Mouse (Mus musculus) MEL (cell line): ENCODE data around the gene Got1. TPM values are rescaled to one million over a fixed set of nuclear protein-coding genes. Genes with fewer than 3 reads are reported as not detected.
A peak's percentile ranks its signal among the peaks of the same experiment; 100 is the strongest.

Experiments
- DNase-seq: peaks from one replicate; pipeline ENCODE4 v3.0.0; 2011; ENCODE audit warnings: low read depth, low spot score
- H3K27ac ChIP-seq: 2 replicates; pipeline ENCODE4 v1.5.1; 2012; ENCODE audit warnings: low read depth, mild to moderate bottlenecking, control low read depth, low read length, moderate library complexity; ENCODE audit not compliant: control insufficient read depth
- H3K27me3 ChIP-seq, 2 experiments: fragments of 150-350 bp in 1 of 2; sonication (generic) in 1 of 2; 2 replicates each; pipeline ENCODE4 v1.6.1; 2012; ENCODE audit warnings: low read length in 2 of 2, mild to moderate bottlenecking in 2 of 2, improper control_type of control experiment in 1 of 2, moderate library complexity in 1 of 2; ENCODE audit not compliant: insufficient read depth in 2 of 2, control insufficient read depth in 1 of 2
- H3K36me3 ChIP-seq, 2 experiments: 2 replicates each; pipeline ENCODE4 v1.6.1; 2012 to 2014; ENCODE audit warnings: low read length in 2 of 2, improper control_type of control experiment in 1 of 2, inconsistent platforms in 1 of 2, mild to moderate bottlenecking in 1 of 2; ENCODE audit not compliant: insufficient read depth in 2 of 2, control insufficient read depth in 1 of 2
- H3K4me1 ChIP-seq, 2 experiments: fragments of 150-350 bp in 1 of 2; sonication (generic) in 1 of 2; 2 replicates each; pipeline ENCODE4 v1.6.1; 2012; ENCODE audit warnings: low read length in 2 of 2, improper control_type of control experiment in 1 of 2, mild to moderate bottlenecking in 1 of 2; ENCODE audit not compliant: insufficient read depth in 2 of 2, control insufficient read depth in 1 of 2
- H3K4me3 ChIP-seq, 2 experiments: fragments of 150-350 bp in 1 of 2; sonication (generic) in 1 of 2; 2 replicates each; pipeline ENCODE4 v1.5.1; 2012; ENCODE audit warnings: low read depth in 2 of 2, low read length in 2 of 2, mild to moderate bottlenecking in 2 of 2, moderate library complexity in 2 of 2, control low read depth in 1 of 2, improper control_type of control experiment in 1 of 2; ENCODE audit not compliant: control insufficient read depth in 1 of 2, insufficient read depth in 1 of 2
- H3K79me2 ChIP-seq: 2 replicates; pipeline ENCODE4 v1.6.1; 2012; ENCODE audit warnings: mild to moderate bottlenecking, low read length, moderate library complexity; ENCODE audit not compliant: control insufficient read depth, poor library complexity, insufficient read depth
- H3K9ac ChIP-seq: 2 replicates; pipeline ENCODE4 v1.6.1; 2012; ENCODE audit warnings: low read depth, mild to moderate bottlenecking, control low read depth, low read length, moderate library complexity; ENCODE audit not compliant: control insufficient read depth, poor library complexity, severe bottlenecking
- H3K9me3 ChIP-seq: fragments of 150-350 bp; sonication (generic); replicated peaks from 2 replicates; pipeline ENCODE4 v1.6.1; 2012; ENCODE audit warnings: mild to moderate bottlenecking, low read length, improper control_type of control experiment, moderate library complexity; ENCODE audit not compliant: insufficient read depth
- CHD1 ChIP-seq: IDR thresholded peaks from 2 replicates; pipeline ENCODE4 v1.6.1; 2012; ENCODE audit warnings: low read depth, mild to moderate bottlenecking, inconsistent platforms, low read length, improper control_type of control experiment
- CHD2 ChIP-seq: IDR thresholded peaks from 2 replicates; pipeline ENCODE4 v1.6.1; 2011; ENCODE audit warnings: low read length, improper control_type of control experiment
- ELF1 ChIP-seq: IDR thresholded peaks from 2 replicates; pipeline ENCODE4 v1.6.1; 2014; ENCODE audit warnings: low read depth, mild to moderate bottlenecking, inconsistent platforms, low read length, improper control_type of control experiment, moderate library complexity
- ETS1 ChIP-seq: IDR thresholded peaks from 2 replicates; pipeline ENCODE4 v1.6.1; 2012; ENCODE audit warnings: low read depth, mild to moderate bottlenecking, inconsistent platforms, low read length, improper control_type of control experiment, moderate library complexity
- GABPA ChIP-seq: IDR thresholded peaks from 2 replicates; pipeline ENCODE4 v1.6.1; 2012; ENCODE audit warnings: low read depth, mild to moderate bottlenecking, inconsistent platforms, low read length, improper control_type of control experiment, moderate library complexity
- KAT2A ChIP-seq: conservative IDR thresholded peaks from 2 replicates; pipeline ENCODE4 v1.6.1; 2012; ENCODE audit warnings: low read depth, low read length, improper control_type of control experiment, inconsistent platforms
- MAFK ChIP-seq: IDR thresholded peaks from 2 replicates; pipeline ENCODE4 v1.6.1; 2011; ENCODE audit warnings: low read depth, mild to moderate bottlenecking, low read length, improper control_type of control experiment, borderline replicate concordance
- MAX ChIP-seq: IDR thresholded peaks from 2 replicates; pipeline ENCODE4 v1.6.1; 2011; ENCODE audit warnings: low read length, improper control_type of control experiment
- MAZ ChIP-seq: IDR thresholded peaks from 2 replicates; pipeline ENCODE4 v1.6.1; 2012; ENCODE audit warnings: low read depth, mild to moderate bottlenecking, inconsistent platforms, low read length, improper control_type of control experiment
- MXI1 ChIP-seq: IDR thresholded peaks from 2 replicates; pipeline ENCODE4 v1.6.1; 2011; ENCODE audit warnings: mild to moderate bottlenecking, low read depth, low read length, improper control_type of control experiment
- MYB ChIP-seq: IDR thresholded peaks from 2 replicates; pipeline ENCODE4 v1.6.1; 2011; ENCODE audit warnings: mild to moderate bottlenecking, low read depth, low read length, improper control_type of control experiment
- MYC ChIP-seq: IDR thresholded peaks from 2 replicates; pipeline ENCODE4 v1.6.1; 2011; ENCODE audit warnings: low read depth, mild to moderate bottlenecking, low read length, improper control_type of control experiment, moderate library complexity
- POLR2A ChIP-seq, 2 experiments: IDR thresholded peaks; 2 replicates each; pipeline ENCODE4 v1.6.1; 2011 to 2012; ENCODE audit warnings: low read length in 2 of 2, mild to moderate bottlenecking in 2 of 2, control low read depth in 1 of 2, improper control_type of control experiment in 1 of 2, low read depth in 1 of 2, moderate library complexity in 1 of 2; ENCODE audit not compliant: control insufficient read depth in 1 of 2, insufficient read depth in 1 of 2, poor library complexity in 1 of 2
- POLR2AphosphoS5 ChIP-seq: IDR thresholded peaks from 2 replicates; pipeline ENCODE4 v1.6.1; 2012; ENCODE audit warnings: low read depth, borderline replicate concordance, mild to moderate bottlenecking, inconsistent platforms, low read length, moderate library complexity, mixed read lengths
- SMC3 ChIP-seq: IDR thresholded peaks from 2 replicates; pipeline ENCODE4 v1.6.1; 2011; ENCODE audit warnings: low read depth, low read length, improper control_type of control experiment
- TBP ChIP-seq: IDR thresholded peaks from 2 replicates; pipeline ENCODE4 v1.8.0; 2011; ENCODE audit warnings: low read depth, low read length, improper control_type of control experiment
- USF1 ChIP-seq: IDR thresholded peaks from 2 replicates; pipeline ENCODE4 v1.6.1; 2014; ENCODE audit warnings: low read depth, mild to moderate bottlenecking, inconsistent platforms, low read length, improper control_type of control experiment, moderate library complexity
- USF2 ChIP-seq, 2 experiments: IDR thresholded peaks; 2 replicates each; pipeline ENCODE4 v1.6.1; 2011 to 2012; ENCODE audit warnings: improper control_type of control experiment in 2 of 2, low read length in 2 of 2, borderline replicate concordance in 1 of 2, inconsistent platforms in 1 of 2, low read depth in 1 of 2, mild to moderate bottlenecking in 1 of 2; ENCODE audit not compliant: insufficient read depth in 1 of 2
- ZC3H11A ChIP-seq: IDR thresholded peaks from 2 replicates; pipeline ENCODE4 v1.6.1; 2012; ENCODE audit warnings: low read depth, mild to moderate bottlenecking, inconsistent platforms, low read length, improper control_type of control experiment
- polyA plus RNA-seq, 2 experiments: library from polyadenylated mRNA; stranded (reverse) in 1 of 2; unstranded in 1 of 2; fragments of >175 nt in 1 of 2; fragments of >200 nt in 1 of 2; gene quantifications; 2 replicates each; pipeline versions ENCODE4 v1.2.1 to v1.2.4; 2012; ENCODE audit warnings: low replicate concordance in 2 of 2, low read depth in 1 of 2; ENCODE audit not compliant: insufficient read length in 2 of 2, insufficient read depth in 1 of 2, missing spikeins in 1 of 2
- total RNA-seq: library from RNA; depleted of rRNA; stranded (reverse); fragments of 300-350 nt; gene quantifications from 2 replicates; pipeline ENCODE4 v1.2.3, GENCODE M21; 2012

Gene Got1
- total and polyA plus RNA-seq, 3 experiments, result 60.4 to 213 (median 106) TPM

DNA sequence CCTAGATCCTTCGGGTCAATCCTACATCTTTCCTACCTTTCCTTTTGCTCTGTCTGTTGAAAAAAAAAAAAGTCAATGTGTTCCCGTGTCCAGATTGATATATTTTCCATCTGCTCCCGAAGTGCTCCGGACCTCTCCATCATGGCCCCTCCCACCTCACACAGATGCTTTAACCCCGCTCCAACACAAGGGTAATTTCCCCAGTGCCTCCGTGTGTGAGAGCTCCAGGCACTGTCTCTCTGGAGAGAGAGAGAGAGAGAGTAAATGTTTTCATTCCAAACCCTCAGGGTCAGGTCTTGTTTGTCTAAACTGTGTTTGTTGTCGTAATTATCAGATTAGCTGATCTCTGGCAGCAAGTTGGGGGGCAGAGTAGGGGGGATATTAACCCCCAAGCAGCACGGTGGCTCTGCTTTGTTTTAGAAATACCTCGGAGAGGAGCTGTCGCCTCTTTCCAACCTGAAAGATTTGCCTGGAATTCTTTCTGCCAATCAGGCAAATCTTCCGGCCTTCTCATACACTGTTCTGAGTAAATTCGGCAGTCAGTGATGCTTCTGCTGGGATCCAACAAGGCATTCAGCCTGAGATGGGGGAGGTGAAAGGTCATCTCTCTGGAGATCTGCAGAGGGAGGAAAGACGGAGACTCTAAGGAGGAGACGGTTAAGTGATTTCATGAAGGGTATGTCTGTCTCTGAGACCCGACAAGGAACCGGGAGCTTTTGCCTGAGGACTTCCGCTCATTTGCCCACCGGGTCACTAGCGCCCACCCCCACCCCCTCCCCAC is 22.1 kb upstream of the Got1 start:
- Histone ChIP-seq H3K9ac (no peak overlapping the region), H3K9me3 (no peaks in the 10 kb centered on the region), H3K4me3 (no peak overlapping the region), H3K4me1 (no peaks in the 10 kb centered on the region), H3K36me3 (no peaks in the 10 kb centered on the region), H3K27me3 (peaks cover 38 to 47% of the 10 kb centered on the region in 2 experiments), H3K27ac (no peak overlapping the region), H3K79me2 (no peaks in the 10 kb centered on the region)
- TF ChIP-seq MAX, result no peak
- TF ChIP-seq SMC3, result no peak
- no peak for TF ChIP-seq POLR2AphosphoS5
- no peak for TF ChIP-seq MXI1
- no peak for TF ChIP-seq ELF1
- TF ChIP-seq CHD2, result no peak
- no peak for TF ChIP-seq MYB
- no peak for TF ChIP-seq MAZ
- no peak for TF ChIP-seq CHD1
- TF ChIP-seq ZC3H11A, result no peak
- TF ChIP-seq ETS1, result no peak
- no peak for TF ChIP-seq TBP
- TF ChIP-seq MAFK, result no peak
- no peak for DNase-seq

DNA sequence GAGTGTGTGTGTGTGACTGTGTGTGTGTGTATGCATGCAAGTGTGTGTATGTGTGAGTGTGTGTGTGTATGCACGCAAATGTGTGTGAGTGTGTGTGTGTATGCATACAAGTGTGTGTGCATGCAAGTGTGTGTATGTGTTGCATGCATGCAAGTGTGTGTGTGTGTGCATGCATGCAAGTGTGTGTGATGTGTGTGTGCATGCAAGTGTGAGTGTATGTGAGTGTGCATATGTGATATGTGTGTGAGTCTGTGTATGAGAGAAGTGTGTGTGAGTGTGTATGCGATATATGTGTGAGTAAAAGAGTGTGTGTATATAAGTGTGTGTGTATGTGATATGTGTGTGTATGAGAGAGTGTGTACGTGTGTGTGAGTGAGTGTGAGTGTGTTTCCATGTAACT is 11.0 kb upstream of the Got1 start:
- DNase-seq, result no peak

More for the DNA sequence above, 11.0 kb upstream of the Got1 start:
- Histone ChIP-seq H3K4me1 (no peaks in the 10 kb centered on the region; a peak in 1 of 4 replicates), H3K9me3 (no peaks in the 10 kb centered on the region), H3K4me3 (no peak overlapping the region), H3K36me3 (no peaks in the 10 kb centered on the region), H3K27ac (no peak overlapping the region), H3K27me3 (peaks cover 21 to 30% of the 10 kb centered on the region in 2 experiments), H3K9ac (no peak overlapping the region), H3K79me2 (no peaks in the 10 kb centered on the region)
- TF ChIP-seq GABPA, result no peak
- TF ChIP-seq USF1, result no peak
- peak; percentile 92; the same call in 1 of the 2 replicates for TF ChIP-seq POLR2AphosphoS5
- no peak for TF ChIP-seq MYC
- no peak for TF ChIP-seq USF2 (IDR thresholded peaks at IDR 0.05; ENCODE audit: borderline replicate concordance in 1 of 2, insufficient read depth in 1 of 2, low read depth in 1 of 2, low read length in 2 of 2)
- TF ChIP-seq POLR2A (IDR thresholded peaks at IDR 0.05; ENCODE audit: control insufficient read depth in 1 of 2, insufficient read depth in 1 of 2, low read depth in 1 of 2, low read length in 2 of 2, poor library complexity in 1 of 2), result no peak
- no peak for TF ChIP-seq ETS1
- no peak for TF ChIP-seq KAT2A
- no peak for TF ChIP-seq MYB
